Mouse (Mus musculus): ENCODE data around the gene Ebna1bp2. TPM values are rescaled to one million over a fixed set of nuclear protein-coding genes. Genes with fewer than 3 reads are reported as not detected.

The Ebna1bp2 gene
- 10 to 100 TPM; 43.0 to 51.1 TPM for total RNA-seq (2021)

- peak; percentile 91 for DNase-seq
These were observed at the start of gene Ebna1bp2, which contains the start of gene Cfap57 for GRCm38 (mm10) chr4:118620279-118620966. Gene Ebna1bp2, plus strand, starts transcription at chr4:118620799. Gene Cfap57, minus strand, starts transcription at chr4:118620777.

DNA sequence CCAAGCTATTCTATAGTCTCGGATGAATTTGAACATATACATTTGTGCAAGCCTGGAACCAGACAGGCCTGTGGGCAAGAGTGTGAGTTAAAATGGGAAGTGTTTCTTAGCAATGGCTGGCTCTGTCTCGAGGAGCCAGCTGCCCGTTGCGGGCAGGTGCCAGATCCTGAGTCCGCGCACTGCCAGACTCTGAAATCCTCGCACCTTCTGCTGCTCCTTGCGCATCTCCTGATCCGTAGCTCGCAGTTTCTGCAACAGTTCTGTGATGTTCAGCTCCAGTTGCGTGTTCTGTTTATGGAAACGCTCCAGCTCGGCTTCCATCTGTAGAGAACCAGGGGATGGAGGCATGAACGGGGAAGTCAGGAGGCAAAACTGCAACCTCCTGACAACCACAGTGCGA lies 49.2 kb upstream of the Ebna1bp2 start:
- no peak for DNase-seq

- peak; percentile 91 for DNase-seq
These were observed 44.5 kb upstream of the Ebna1bp2 start for GRCm38 (mm10) chr4:118576097-118576496.

GRCm38 (mm10) chr4:118579313-118579712 lies 41.3 kb upstream of the Ebna1bp2 start:
- peak; percentile 63 for DNase-seq

- no peak for DNase-seq
These were observed 39.1 kb upstream of the Ebna1bp2 start for GRCm38 (mm10) chr4:118581508-118581907.

GRCm38 (mm10) chr4:118582629-118583028 lies 38.0 kb upstream of the Ebna1bp2 start:
- no peak for DNase-seq

DNA sequence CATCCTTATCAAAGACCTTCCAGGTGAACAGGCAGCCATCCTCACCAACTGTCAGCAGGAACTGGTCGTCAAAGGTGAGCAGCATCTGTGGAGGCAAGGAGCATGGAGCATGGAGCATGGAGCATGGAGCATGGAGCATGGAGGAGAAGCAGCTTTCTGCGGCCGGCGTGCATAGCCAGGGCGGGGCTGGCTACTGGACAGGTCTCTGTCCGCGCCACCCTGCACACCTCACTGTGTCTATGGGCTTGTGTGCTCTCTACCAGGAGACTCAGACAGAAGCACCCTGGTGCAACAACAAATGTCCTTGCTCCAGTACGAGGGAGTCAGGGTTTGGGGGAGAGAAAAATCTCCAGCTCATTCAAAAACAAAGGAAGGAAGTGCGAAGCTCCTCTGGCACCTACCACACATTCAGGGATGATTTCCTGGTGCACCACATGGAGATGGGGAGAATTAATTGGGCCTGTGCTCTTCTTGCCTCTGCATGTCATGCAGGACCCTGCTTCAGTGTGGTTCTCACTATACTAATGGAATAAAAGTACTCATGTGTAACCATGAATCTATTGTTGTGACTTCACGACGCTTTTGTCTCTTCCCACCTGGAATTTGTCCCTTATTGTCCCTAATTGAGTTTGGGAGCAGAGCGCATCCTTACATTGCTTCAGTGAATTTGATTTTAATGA lies 31.4 kb upstream of the Ebna1bp2 start:
- no peak for DNase-seq

- no peak for DNase-seq
These were observed 30.9 kb upstream of the Ebna1bp2 start for GRCm38 (mm10) chr4:118589733-118590130.

DNA sequence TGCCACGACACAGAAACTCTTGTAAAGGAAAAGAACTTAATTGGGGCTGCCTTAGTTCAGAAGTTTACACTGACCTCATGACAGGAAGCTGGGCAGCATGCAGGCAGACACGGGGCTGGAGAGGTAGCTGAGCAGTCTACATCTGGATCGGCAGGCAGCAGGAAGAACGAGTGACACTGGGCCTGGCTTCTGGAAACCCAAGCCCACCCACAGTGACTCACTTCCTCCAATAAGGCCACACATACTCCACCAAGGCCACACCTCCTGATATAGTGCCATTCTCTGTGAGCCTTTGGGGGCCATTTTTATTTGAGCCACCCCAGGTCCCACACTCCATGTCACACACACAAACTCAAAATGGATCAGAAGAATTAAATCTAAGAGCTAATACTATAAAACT lies 16.5 kb upstream of the Ebna1bp2 start:
- DNase-seq, result no peak

GRCm38 (mm10) chr4:118609836-118610235 lies 10.8 kb upstream of the Ebna1bp2 start:
- DNase-seq, result no peak

- DNase-seq, result peak; percentile 63
These were observed 8.0 kb upstream of the Ebna1bp2 start for GRCm38 (mm10) chr4:118612619-118613018.

GRCm38 (mm10) chr4:118615412-118615811 lies 5.2 kb upstream of the Ebna1bp2 start:
- DNase-seq, result no peak

GRCm38 (mm10) chr4:118620967-118621320 lies 345 bp downstream of the Ebna1bp2 start:
- DNase-seq, result no peak

GRCm38 (mm10) chr4:118621781-118622180 lies 1.2 kb downstream of the Ebna1bp2 start:
- DNase-seq, result no peak

DNA sequence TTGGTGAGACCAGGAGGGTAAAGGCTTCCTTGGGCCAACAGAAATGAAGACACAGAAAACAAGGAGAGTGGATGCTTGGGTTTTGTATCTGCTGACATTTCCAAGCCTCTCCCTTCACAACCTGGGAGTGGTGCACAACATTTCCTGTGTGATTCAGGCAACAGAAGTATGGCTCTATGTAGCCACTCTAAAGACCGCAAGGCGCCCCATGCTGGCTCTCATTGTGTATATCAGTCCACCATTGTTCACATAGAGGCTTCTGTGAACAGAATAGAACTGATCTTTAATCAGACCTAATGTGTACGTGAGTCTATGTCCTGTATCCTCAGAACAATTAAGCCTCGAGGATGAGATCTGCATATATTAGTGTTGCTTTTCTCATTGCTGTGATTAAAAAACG lies 9.7 kb downstream of the Ebna1bp2 start:
- DNase-seq, result no peak

- peak; percentile 41 for DNase-seq
These were observed 22.0 kb downstream of the Ebna1bp2 start for GRCm38 (mm10) chr4:118642346-118643190.

DNA sequence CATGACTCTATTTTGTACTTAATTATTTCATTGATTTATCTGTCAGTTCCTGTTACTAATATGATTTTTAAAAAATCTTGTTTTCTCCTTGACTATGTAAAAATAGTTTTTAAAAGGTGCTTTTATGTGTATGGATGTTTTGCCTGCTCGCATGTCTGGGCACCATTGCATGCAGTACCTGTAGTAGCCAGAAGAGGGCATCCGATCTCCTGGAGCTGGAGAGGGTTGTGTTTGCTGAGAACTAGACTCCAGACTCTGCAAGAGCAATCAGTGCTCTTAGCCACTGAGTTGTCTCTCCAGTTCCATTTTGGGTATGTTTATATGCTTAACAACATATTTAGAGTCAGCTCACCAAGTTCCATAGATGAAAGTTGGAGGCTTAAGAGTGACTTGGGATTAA lies 24.6 kb downstream of the Ebna1bp2 start:
- DNase-seq, result peak; percentile 75

GRCm38 (mm10) chr4:118658652-118659051 lies 38.1 kb downstream of the Ebna1bp2 start, which contains the start of gene Olfr62:
Gene Olfr62, plus strand, starts transcription at chr4:118658952.
- DNase-seq, result no peak

Other genes starting within 250 kb of the Ebna1bp2 start
- gene Szt2, start 211.5 kb upstream of the Ebna1bp2 start, total RNA-seq (2021), result 10 to 100 TPM; 17.1 to 17.7 TPM
- 10 to 100 TPM; 60.2 to 60.5 TPM for gene Med8, start 211.5 kb upstream of the Ebna1bp2 start, total RNA-seq (2021)
- gene Elovl1, start 192.7 kb upstream of the Ebna1bp2 start, total RNA-seq (2021), result 10 to 100 TPM; 38.0 to 44.4 TPM
- 10 to 100 TPM; 68.2 to 73.1 TPM for gene Cdc20, start 183.4 kb upstream of the Ebna1bp2 start, total RNA-seq (2021)
- under 1 TPM in 1 of 2 experiments, not detected in 1; 0.14 TPM for gene Mpl, start 163.3 kb upstream of the Ebna1bp2 start, total RNA-seq (2021)
- 10 to 100 TPM; 86.2 to 88.9 TPM for gene Tie1, start 130.7 kb upstream of the Ebna1bp2 start, total RNA-seq (2021)
- gene 2610528J11Rik, start 93.8 kb upstream of the Ebna1bp2 start, total RNA-seq (2021), result not detected
- under 1 TPM; 0.24 to 0.32 TPM for gene Tmem125, start 76.8 kb upstream of the Ebna1bp2 start, total RNA-seq (2021)
- gene Cfap57, start within 50 bp of the Ebna1bp2 start, total RNA-seq (2021), result under 1 TPM in 1 of 2 experiments, not detected in 1; 0.18 TPM
- not detected for gene Olfr62, start 38.2 kb downstream of the Ebna1bp2 start, total RNA-seq (2021)
- not detected for gene Olfr1342, start 72.0 kb downstream of the Ebna1bp2 start, total RNA-seq (2021)
- not detected for gene Olfr1341, start 82.7 kb downstream of the Ebna1bp2 start, total RNA-seq (2021)
- gene Olfr1340, start 99.3 kb downstream of the Ebna1bp2 start, total RNA-seq (2021), result not detected
- not detected for gene Olfr1339, start 111.4 kb downstream of the Ebna1bp2 start, total RNA-seq (2021)
- gene Olfr1338, start 137.9 kb downstream of the Ebna1bp2 start, total RNA-seq (2021), result not detected
- not detected for gene Olfr1337, start 161.8 kb downstream of the Ebna1bp2 start, total RNA-seq (2021)
- gene Olfr1335, start 189.1 kb downstream of the Ebna1bp2 start, total RNA-seq (2021), result not detected
- gene Olfr1333, start 215.5 kb downstream of the Ebna1bp2 start, total RNA-seq (2021), result not detected
- gene Olfr1331, start 243.8 kb downstream of the Ebna1bp2 start, total RNA-seq (2021), result not detected